Mouse (Mus musculus): ENCODE results near the gene Tacr3.

Tacr3 gene

DNA sequence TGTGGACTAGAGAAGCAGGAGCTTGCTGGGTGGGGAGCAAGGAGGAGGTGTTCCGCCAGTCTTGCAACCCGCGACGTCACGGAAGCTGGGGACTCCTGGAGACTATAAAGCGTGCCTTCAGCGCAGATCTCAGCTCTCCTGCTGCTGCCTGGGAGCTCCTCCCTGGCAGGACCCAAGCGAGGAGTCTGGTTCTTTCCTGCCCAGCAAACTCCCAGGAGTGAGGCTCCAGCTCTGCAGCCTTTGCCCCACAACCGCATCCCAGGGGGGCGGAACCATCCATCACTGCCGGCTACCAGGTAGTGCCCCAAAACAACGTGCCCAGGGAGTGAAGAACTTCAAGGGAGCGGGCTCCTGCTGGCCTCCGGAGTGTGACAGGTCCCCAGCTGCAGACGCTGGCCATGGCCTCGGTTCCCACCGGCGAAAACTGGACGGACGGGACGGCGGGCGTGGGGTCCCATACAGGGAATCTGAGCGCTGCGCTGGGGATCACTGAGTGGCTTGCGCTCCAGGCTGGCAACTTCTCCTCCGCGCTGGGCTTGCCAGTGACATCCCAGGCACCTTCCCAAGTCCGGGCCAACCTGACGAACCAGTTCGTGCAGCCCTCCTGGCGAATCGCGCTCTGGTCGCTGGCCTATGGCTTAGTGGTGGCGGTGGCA is at the start of gene Tacr3:
TSS of gene Tacr3 (plus strand) at position 133 of the 656 bp plus-strand sequence.
- peak; percentile 6 for DNase-seq (ENCODE audit: extremely low read depth, insufficient read length, low spot score)

DNA sequence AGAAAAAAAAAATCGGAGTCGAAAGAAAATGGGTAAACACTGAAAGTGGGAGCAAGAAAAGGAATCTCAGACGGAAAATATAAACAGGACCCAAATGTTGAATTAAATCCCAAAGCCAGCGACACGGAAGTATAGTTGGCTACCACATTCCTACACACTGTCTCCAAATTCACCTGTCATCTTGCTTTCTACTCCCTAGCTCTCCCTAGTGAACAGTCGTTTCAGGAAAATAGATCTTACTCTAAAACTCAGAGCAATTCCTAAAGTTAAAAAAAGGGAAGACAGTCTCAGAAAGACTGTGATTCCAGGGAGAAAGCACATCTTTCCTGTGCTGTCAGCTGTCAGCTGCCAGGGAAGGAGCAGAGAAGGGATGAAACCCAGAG is 324 bp upstream of the Tacr3 start:
- DNase-seq (ENCODE audit: extremely low read depth, insufficient read length, low spot score), result no peak

DNA sequence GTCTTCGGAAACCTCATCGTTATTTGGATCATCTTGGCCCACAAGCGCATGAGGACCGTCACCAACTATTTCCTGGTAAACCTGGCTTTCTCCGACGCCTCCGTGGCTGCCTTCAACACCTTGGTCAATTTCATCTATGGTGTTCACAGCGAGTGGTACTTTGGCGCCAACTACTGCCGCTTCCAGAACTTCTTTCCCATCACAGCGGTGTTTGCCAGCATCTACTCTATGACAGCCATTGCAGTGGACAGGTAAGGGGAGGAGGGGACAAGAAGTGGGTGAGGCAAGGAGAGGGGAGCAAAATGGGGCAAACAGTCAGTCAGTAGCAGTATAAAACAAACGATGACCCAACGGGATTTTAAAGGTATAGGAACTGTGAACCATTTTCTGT is 719 bp downstream of the Tacr3 start:
- DNase-seq (ENCODE audit: extremely low read depth, insufficient read length, low spot score), result no peak

- DNase-seq (ENCODE audit: extremely low read depth, insufficient read length, low spot score), result no peak
Measured at GRCm38 (mm10) chr3:134851342-134851741, 22.5 kb downstream of the Tacr3 start.

DNA sequence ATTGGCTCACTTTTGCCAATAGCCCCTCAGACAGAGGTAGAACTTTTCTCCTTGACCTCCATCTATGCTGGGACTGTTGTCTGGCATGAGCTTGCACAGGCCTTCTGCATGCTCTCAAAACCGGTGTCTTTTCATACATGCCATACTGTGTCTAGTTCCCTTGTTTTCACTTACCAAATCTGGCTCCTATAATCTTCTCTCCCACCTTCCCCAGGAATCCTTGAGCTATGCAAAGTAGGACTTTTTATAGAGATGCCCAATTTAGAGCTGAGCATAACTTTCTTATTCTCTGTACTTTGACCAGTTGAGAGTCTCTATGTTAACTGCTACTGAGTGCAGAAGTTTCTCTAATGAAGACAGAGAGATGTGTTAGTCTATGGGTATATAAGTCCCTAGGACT is 48.9 kb downstream of the Tacr3 start:
- DNase-seq (ENCODE audit: extremely low read depth, insufficient read length, low spot score), result no peak

DNA sequence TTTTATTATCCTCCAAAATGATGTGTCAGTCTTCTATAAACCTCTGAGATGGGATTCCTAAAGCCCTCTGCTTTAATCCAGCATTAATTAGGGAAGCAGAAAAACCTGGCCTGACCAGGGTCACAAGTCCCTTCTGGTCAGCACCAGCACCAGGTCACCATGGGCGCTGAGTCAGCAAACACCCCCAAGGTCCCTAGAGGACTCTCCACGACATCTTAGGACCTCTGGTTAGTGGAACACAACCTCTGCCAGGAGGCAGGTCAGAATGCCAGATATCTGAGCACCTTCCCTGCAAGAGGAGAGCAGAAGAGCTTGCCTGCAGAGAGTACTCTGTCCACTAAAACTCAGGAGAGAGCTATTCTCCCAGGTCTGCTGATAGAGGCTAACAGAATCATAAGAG is 67.0 kb downstream of the Tacr3 start:
- no peak for DNase-seq (ENCODE audit: extremely low read depth, insufficient read length, low spot score)

GRCm38 (mm10) chr3:134908890-134909289 is 80.1 kb downstream of the Tacr3 start:
- DNase-seq (ENCODE audit: extremely low read depth, insufficient read length, low spot score), result no peak

DNA sequence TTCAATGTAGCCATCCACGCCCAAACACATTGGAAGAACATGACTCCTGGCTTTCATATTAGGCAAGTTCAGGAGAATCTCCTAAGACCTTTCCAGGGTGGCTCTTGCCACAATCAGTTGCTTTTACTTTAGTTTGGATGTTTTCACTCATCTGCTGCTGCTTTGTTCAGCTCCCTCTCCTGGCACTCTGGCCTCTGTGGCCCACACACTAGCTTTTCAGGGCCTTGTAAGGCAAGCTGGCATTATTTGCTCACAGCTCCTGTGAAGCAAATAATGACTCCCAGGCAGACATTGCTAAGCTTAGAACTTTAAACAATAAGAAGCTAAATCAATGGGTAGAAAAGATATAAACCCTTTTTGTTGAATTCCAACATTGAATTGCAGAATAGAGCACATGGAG is 105.9 kb downstream of the Tacr3 start:
- no peak for DNase-seq (ENCODE audit: extremely low read depth, insufficient read length, low spot score)

GRCm38 (mm10) chr3:134935461-134935860 is 106.7 kb downstream of the Tacr3 start:
- DNase-seq (ENCODE audit: extremely low read depth, insufficient read length, low spot score), result no peak

DNA sequence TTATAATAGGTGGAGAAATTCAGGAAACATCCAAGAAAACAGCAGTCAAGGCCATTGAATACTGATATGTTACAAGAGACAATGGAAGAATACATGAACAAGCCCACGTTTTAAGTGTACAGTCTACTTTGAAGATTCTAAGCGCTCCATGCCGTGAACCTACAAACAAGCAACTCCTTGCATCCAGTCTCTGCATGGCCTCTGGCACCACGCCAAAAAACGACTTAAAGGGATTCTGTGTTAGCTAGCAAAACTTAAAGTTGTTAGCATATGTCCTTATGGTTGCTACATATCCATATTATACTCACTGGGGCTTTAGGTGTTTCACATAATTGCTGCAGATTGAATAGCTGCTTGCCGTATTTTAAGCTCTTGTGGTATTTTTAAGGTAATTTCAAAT is 134.7 kb downstream of the Tacr3 start:
- no peak for DNase-seq (ENCODE audit: extremely low read depth, insufficient read length, low spot score)

- DNase-seq (ENCODE audit: extremely low read depth, insufficient read length, low spot score), result no peak
Measured at GRCm38 (mm10) chr3:134978902-134979301, 150.1 kb downstream of the Tacr3 start.

GRCm38 (mm10) chr3:134980140-134980539 is 151.3 kb downstream of the Tacr3 start:
- DNase-seq (ENCODE audit: extremely low read depth, insufficient read length, low spot score), result no peak
